Mouse (Mus musculus) neural tube, embryonic 12.5 days (tissue): Measurements from ENCODE around the gene Cobll1. TPM values are rescaled to one million over a fixed set of nuclear protein-coding genes. Genes with fewer than 3 reads are reported as not detected.

Experiments used
- ATAC-seq: fragments of 200-750 bp; cut with Nextera tagmentation; 2 replicates; pipeline ENCODE4 v1.8.0; 2017; ENCODE audit warnings: low read depth, mild to moderate bottlenecking, moderate TSS enrichment, moderate library complexity; ENCODE audit not compliant: low FRiP score
- H3K27ac ChIP-seq: fragments of 300-500 bp; sonication (generic); 2 replicates; pipeline ENCODE4 v1.5.1; 2016
- H3K27me3 ChIP-seq: fragments of 300-500 bp; sonication (generic); replicated peaks from 2 replicates; pipeline ENCODE4 v1.6.1; 2016; ENCODE audit warnings: mild to moderate bottlenecking
- H3K36me3 ChIP-seq: fragments of 300-500 bp; sonication (generic); 2 replicates; pipeline ENCODE4 v1.6.1; 2016; ENCODE audit warnings: mild to moderate bottlenecking
- H3K4me1 ChIP-seq: fragments of 300-500 bp; sonication (generic); 2 replicates; pipeline ENCODE4 v1.6.1; 2016
- H3K4me2 ChIP-seq: fragments of 300-500 bp; sonication (generic); replicated peaks from 2 replicates; pipeline ENCODE4 v1.6.1; 2016; ENCODE audit warnings: mild to moderate bottlenecking
- H3K4me3 ChIP-seq: fragments of 300-500 bp; sonication (generic); 2 replicates; pipeline ENCODE4 v1.5.1; 2016
- H3K9ac ChIP-seq: fragments of 300-500 bp; sonication (generic); 2 replicates; pipeline ENCODE4 v1.6.1; 2016; ENCODE audit warnings: mild to moderate bottlenecking
- H3K9me3 ChIP-seq: fragments of 300-500 bp; sonication (generic); 2 replicates; pipeline ENCODE4 v1.6.1; 2016; ENCODE audit warnings: mild to moderate bottlenecking
- WGBS: fragments of 180-500 bp; shearing (Covaris S2); methylation state at CpG from one replicate; pipeline ENCODE4 v1.1.7; 2016; 5-methylcytosine and 5-hydroxymethylcytosine counted together
- polyA plus RNA-seq: library from polyadenylated mRNA; unstranded; fragments of >200 nt; fragmentation: Nextera tagmentation; extraction: Ambion mirVana; gene quantifications from 2 replicates; pipeline ENCODE4 v1.2.1, GENCODE M21; 2016

Cobll1 gene
- polyA plus RNA-seq, 1 experiment from 2014 or later: 3.0 TPM

DNA sequence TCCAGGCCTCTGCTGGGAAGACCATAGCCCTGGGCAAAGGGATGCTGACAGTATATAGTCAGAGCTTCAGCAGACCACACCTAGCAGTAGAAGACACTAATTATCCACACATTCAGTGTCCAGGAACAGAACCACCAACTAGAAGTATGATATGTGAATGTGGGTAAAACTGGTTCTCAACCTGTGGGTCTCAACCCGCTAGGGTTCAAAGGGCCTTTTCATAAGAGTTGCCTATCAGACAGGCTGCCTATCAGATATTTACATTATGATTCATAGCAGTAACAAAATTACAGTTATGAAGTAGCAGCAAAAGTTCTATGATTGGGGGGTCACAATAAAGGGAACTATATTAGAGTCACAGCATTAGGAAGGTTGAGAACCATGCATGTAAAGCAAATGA lies 24.6 kb downstream of the Cobll1 start:
- WGBS: 93% methylated on average over 1 of the region's 1 CpGs
- Histone ChIP-seq H3K9me3 (no peaks in the 10 kb centered on the region), H3K9ac (no peak overlapping the region), H3K36me3 (no peaks in the 10 kb centered on the region), H3K4me1 (no peaks in the 10 kb centered on the region), H3K4me3 (no peak overlapping the region), H3K27ac (no peak overlapping the region), H3K4me2 (no peak overlapping the region), H3K27me3 (no peaks in the 10 kb centered on the region)
- ATAC-seq: no peak

DNA sequence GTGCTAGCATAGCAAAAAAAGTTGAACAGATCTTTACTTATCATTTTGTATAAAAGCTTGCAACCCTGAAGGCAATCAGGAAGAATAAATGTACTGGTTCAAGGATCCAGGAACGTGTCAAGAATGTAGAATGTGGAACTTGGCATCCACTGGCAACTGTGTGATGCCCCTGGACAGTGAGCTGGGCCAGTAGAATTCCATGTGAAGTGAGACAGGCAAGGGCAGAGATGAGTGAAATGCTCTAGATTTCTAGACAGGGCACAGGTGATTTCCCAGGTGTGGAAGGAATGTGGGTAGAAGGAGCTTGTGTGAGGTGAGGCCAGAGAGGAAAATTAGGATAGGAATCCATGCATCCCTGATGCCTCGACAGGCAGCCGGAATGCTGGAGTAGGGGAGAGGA lies 25.5 kb downstream of the Cobll1 start:
- no peak for ATAC-seq
- Histone ChIP-seq H3K4me1 (no peaks in the 10 kb centered on the region), H3K36me3 (no peaks in the 10 kb centered on the region), H3K27ac (no peak overlapping the region), H3K27me3 (no peaks in the 10 kb centered on the region), H3K9me3 (no peaks in the 10 kb centered on the region), H3K9ac (no peak overlapping the region), H3K4me3 (no peak overlapping the region), H3K4me2 (no peak overlapping the region)
- 89% methylated on average over 3 of the region's 3 CpGs for WGBS

DNA sequence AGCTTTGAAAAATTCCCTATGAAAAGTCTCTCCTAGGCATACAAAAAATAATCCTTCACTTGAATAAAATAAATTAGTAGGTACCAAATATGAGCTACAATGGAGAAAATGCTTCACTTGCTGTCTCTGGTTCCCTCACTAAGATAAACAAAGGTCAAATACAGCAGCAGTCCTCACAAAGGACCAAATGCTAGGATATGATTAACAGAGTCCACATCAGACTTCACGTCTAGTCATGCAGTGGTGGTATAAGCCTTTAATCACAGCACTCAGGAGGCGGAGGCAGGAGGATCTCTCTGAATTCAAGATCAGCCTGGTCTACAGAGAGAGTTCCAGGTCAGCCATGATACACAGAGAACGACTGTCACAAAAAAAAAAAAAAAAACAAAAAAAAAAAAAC lies 27.6 kb downstream of the Cobll1 start:
- no peaks in the 10 kb centered on the region for H3K4me1 ChIP-seq
- 86% methylated on average over 3 of the region's 3 CpGs for WGBS
- H3K4me3 ChIP-seq: no peak overlapping the region
- ATAC-seq: no peak
- H3K36me3 ChIP-seq: no peaks in the 10 kb centered on the region
- H3K27ac ChIP-seq: no peak overlapping the region
- H3K27me3 ChIP-seq: no peaks in the 10 kb centered on the region
- no peaks in the 10 kb centered on the region for H3K9me3 ChIP-seq
- no peak overlapping the region for H3K4me2 ChIP-seq
- H3K9ac ChIP-seq: no peak overlapping the region

DNA sequence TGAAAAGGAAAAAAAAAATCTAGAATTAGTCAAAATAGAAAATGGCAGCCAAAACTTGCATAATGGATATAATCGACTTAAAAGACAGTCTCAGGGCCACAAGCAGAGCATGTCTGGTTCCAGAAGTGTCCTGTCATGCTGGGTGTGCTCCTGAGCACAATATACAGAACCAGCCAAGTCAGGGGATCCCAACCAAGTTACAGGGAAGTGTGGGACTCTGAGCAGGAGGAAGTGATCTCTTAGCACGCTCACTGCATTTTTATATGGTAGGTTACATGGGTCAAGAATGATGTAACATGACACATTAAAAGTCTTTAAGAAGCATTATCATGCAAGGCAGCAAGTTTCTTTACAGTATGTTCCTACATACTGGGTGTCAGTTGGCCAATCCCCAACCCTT lies 31.5 kb downstream of the Cobll1 start:
- H3K9me3 ChIP-seq: no peaks in the 10 kb centered on the region
- no peak for ATAC-seq
- no peak overlapping the region for H3K4me2 ChIP-seq
- no peaks in the 10 kb centered on the region for H3K27me3 ChIP-seq
- no peak overlapping the region for H3K27ac ChIP-seq
- no peak overlapping the region for H3K4me3 ChIP-seq
- 82% methylated on average over 2 of the region's 2 CpGs for WGBS
- H3K9ac ChIP-seq: no peak overlapping the region
- H3K4me1 ChIP-seq: no peaks in the 10 kb centered on the region
- H3K36me3 ChIP-seq: no peaks in the 10 kb centered on the region

DNA sequence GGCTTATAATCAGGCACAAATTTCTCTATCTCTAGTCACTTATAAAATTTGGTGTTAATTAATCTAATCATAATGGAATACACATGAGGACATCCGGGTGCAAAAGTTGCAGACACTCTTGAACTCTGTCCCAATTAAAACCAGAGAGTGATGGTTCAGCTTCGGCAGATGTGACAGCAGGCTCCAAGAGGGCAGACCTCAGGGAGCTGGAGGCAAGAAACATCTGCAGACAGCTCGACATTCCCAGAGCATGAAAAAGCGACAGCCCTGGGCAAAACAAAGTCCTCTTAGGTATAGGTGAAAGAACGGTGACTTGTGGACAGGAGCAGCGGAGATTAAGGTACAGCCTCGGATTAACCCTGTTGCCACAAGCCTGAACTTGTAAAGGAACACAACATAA lies 35.5 kb downstream of the Cobll1 start:
- H3K27ac ChIP-seq: no peak overlapping the region
- H3K36me3 ChIP-seq: no peaks in the 10 kb centered on the region
- H3K4me2 ChIP-seq: no peak overlapping the region
- no peak for ATAC-seq
- H3K4me3 ChIP-seq: no peak overlapping the region
- no peaks in the 10 kb centered on the region for H3K4me1 ChIP-seq
- no peaks in the 10 kb centered on the region for H3K27me3 ChIP-seq
- H3K9ac ChIP-seq: no peak overlapping the region
- WGBS: 78% methylated on average over 7 of the region's 7 CpGs
- H3K9me3 ChIP-seq: no peaks in the 10 kb centered on the region

DNA sequence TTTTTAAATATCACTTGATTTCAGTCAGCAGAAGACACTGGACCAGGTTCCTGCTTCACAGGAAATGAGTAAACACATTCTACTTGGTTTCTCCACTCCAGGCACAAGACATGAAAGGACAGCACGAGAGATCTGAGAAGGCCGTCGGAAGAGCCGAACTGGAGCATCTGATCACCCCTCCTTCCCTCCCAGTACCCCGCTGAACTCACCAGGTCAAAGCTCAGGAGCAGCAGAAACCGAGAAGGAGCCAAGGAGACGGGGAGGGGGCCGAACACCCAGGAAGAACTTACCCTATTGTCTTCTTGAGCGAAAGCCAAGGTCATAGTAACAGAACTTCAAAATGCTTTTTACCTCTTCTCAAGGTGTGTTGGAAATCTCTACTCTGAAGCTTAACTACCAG lies 39.5 kb downstream of the Cobll1 start:
- H3K4me1 ChIP-seq: no peaks in the 10 kb centered on the region
- no peaks in the 10 kb centered on the region for H3K27me3 ChIP-seq
- no peak overlapping the region for H3K9ac ChIP-seq
- no peak overlapping the region for H3K4me3 ChIP-seq
- ATAC-seq: no peak
- no peak overlapping the region for H3K27ac ChIP-seq
- H3K36me3 ChIP-seq: no peaks in the 10 kb centered on the region
- no peaks in the 10 kb centered on the region for H3K9me3 ChIP-seq
- 85% methylated on average over 9 of the region's 9 CpGs for WGBS
- H3K4me2 ChIP-seq: no peak overlapping the region

DNA sequence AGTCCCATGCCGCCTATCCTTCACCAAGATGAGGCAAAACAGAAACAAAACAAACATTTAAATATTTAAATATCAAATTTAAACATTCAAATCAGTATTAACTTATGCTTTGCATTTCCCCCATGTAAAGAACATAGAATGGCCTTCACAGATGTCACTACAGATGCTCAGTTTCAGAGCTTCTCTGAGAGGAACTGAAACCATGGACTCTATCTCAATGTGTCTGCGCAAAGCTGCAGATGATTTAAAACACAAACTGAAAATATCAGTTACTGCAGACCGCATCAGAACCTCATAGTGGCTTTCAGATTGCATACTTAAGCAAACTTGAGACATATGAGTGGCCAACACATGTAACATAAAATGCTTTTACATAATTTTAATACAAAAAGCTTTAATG lies 40.6 kb downstream of the Cobll1 start:
- Histone ChIP-seq H3K27ac (no peak overlapping the region), H3K4me3 (no peak overlapping the region), H3K27me3 (no peaks in the 10 kb centered on the region), H3K9me3 (no peaks in the 10 kb centered on the region), H3K4me1 (no peaks in the 10 kb centered on the region), H3K4me2 (no peak overlapping the region), H3K9ac (no peak overlapping the region), H3K36me3 (no peaks in the 10 kb centered on the region)
- WGBS: 92% methylated on average over 3 of the region's 3 CpGs
- no peak for ATAC-seq

DNA sequence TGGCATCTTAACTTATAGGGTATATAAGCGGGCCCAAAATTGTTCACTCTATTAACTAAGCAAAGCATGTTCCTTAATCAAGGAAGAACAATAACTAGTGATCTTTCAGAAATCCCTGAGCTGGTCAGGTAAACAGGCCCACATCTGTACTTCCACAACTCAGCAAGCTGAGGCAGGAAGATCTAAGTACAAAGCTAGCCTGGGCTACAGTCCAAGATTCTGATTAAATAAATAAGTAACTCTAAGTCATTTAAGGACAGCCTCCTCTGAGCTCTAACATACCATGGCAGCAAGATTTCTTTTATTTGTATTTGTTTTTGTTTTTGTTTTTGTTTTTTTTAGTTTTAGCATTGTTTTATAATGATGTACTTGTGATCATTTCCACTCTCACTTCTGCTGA lies 42.2 kb downstream of the Cobll1 start:
- no peak overlapping the region for H3K9ac ChIP-seq
- 95% methylated on average over 1 of the region's 1 CpGs for WGBS
- no peaks in the 10 kb centered on the region for H3K9me3 ChIP-seq
- no peaks in the 10 kb centered on the region for H3K4me1 ChIP-seq
- no peaks in the 10 kb centered on the region for H3K27me3 ChIP-seq
- no peak overlapping the region for H3K4me3 ChIP-seq
- no peak overlapping the region for H3K4me2 ChIP-seq
- no peaks in the 10 kb centered on the region for H3K36me3 ChIP-seq
- no peak for ATAC-seq
- no peak overlapping the region for H3K27ac ChIP-seq

DNA sequence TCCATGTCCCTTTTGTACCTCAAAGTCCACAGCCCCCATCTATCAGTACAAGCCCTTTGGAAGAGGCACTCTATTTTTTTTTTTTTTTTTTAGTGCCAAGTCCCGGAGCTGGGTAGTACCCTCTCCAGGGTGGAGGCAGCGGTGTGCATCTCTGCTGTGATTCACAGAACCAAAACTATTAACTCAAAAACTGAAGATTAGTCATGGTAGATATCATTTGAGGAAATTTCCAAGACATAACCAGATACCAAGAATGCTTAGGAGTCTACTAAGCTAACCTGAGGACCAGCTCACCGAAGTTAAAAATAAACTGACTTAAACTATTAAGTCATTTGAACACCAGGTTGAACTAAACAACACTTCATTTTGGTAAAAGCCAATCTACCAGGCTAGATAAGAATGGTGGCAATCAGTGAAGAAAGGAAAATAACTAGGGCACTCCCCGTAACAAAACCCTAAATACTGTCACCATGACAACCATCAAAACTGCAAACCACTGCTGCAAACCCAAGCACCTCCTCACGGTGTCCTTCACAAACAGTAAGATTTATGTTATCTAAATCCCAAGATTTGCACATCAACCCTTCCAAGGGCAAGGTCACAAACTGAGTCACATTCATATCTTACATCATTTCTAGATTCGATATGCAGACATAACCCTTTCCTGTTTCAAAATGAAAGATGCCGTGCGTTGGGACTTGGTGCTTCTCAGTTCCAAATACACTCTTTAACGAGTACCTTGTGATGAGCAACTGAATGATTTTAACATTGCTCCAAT lies 43.8 kb downstream of the Cobll1 start:
- H3K4me3 ChIP-seq: no peak overlapping the region
- H3K27ac ChIP-seq: no peak overlapping the region
- H3K9me3 ChIP-seq: no peaks in the 10 kb centered on the region
- no peaks in the 10 kb centered on the region for H3K27me3 ChIP-seq
- no peaks in the 10 kb centered on the region for H3K4me1 ChIP-seq
- WGBS: 85% methylated on average over 9 of the region's 9 CpGs
- no peak overlapping the region for H3K4me2 ChIP-seq
- no peaks in the 10 kb centered on the region for H3K36me3 ChIP-seq
- ATAC-seq: no peak
- no peak overlapping the region for H3K9ac ChIP-seq

DNA sequence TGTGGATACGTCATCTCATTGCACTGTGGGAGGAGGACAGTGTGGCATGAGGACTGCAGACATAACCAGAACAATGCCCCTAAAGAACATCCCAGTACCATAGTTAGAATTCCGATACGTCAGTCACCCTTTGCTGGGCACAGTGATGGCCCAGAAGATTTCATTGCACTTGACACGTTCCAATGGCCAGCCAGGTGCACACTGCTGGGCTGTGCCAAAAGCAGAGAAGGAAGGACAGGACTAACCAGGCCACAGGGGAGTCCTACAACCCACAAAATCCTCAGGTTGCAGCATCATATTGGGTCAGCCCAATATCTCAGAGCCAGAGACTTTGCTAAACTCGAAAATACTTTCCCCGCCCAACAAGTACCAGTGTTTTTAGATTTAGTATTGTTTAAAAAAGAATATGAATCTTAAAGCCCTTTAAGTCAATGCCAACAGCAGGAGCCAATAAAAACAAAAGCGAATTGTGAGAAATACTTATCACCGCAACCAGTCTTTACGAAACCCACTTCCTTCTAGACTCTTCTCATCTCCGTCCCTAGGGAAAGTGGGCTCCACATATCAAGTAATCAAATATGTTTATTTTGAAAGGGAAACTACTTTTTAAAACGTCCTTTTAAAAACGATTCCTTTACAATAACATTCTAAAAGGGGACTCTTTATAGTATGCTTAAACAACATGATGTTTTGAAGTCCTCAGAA lies 46.0 kb downstream of the Cobll1 start:
- H3K27me3 ChIP-seq: no peaks in the 10 kb centered on the region
- no peaks in the 10 kb centered on the region for H3K9me3 ChIP-seq
- no peak overlapping the region for H3K27ac ChIP-seq
- no peak for ATAC-seq
- H3K4me3 ChIP-seq: no peak overlapping the region
- 0 out of 2 replicates have a peak, but pooled peaks cover 4% of the 10 kb centered on the region for H3K4me1 ChIP-seq
- no peaks in the 10 kb centered on the region for H3K36me3 ChIP-seq
- H3K4me2 ChIP-seq: no peak overlapping the region
- no peak overlapping the region for H3K9ac ChIP-seq
- 82% methylated on average over 12 of the region's 12 CpGs for WGBS

DNA sequence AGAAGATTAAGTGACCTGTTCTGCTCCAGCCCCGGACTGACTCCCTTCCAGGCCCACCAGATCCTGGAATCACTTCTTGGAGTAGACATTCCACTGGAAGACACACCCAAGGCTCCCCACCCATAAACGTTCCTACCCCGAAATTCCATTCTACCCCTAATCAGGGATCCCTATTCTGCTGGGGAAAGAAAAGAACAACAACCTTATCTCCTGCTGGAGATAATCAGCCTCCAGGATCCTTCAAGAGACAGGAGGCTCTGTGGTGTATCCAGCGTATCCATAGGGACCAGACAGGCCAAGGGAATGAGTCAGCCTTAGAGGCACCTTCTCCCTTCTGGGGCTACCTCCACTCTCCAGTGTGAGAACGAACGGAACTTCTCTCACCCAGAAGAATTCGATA lies 47.8 kb downstream of the Cobll1 start:
- H3K4me2 ChIP-seq: no peak overlapping the region
- H3K9ac ChIP-seq: no peak overlapping the region
- no peak overlapping the region for H3K27ac ChIP-seq
- no peak for ATAC-seq
- 80% methylated on average over 7 of the region's 7 CpGs for WGBS
- H3K27me3 ChIP-seq: no peaks in the 10 kb centered on the region
- H3K9me3 ChIP-seq: no peaks in the 10 kb centered on the region
- H3K4me3 ChIP-seq: no peak overlapping the region
- no peaks in the 10 kb centered on the region for H3K36me3 ChIP-seq
- H3K4me1 ChIP-seq: 0 out of 2 replicates have a peak, but pooled peaks cover 4% of the 10 kb centered on the region

DNA sequence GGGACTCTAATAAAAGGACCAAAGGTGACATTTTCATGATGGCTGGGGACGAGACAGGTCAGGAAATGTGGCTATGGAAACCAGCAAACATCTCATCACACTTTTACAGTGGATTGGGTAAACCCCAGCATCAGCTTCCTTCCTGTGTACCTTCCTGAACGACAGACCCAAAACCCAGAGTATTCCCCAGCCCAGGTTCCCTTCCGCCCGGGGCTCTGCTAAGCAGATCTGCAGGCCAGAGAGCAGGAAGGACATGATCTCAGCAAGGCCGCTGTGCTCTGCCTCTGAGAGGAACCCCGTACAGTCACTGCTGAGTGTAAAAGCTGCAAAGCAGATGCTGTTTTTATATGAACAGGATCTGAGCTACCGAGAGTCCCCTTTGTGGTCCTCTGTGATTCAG lies 49.9 kb downstream of the Cobll1 start:
- Histone ChIP-seq H3K27ac (no peak overlapping the region), H3K36me3 (no peaks in the 10 kb centered on the region), H3K9me3 (no peaks in the 10 kb centered on the region), H3K4me2 (no peak overlapping the region), H3K9ac (no peak overlapping the region), H3K4me3 (no peak overlapping the region), H3K4me1 (0 out of 2 replicates have a peak, but pooled peaks cover 4% of the 10 kb centered on the region), H3K27me3 (no peaks in the 10 kb centered on the region)
- no peak for ATAC-seq
- 70% methylated on average over 7 of the region's 7 CpGs for WGBS

DNA sequence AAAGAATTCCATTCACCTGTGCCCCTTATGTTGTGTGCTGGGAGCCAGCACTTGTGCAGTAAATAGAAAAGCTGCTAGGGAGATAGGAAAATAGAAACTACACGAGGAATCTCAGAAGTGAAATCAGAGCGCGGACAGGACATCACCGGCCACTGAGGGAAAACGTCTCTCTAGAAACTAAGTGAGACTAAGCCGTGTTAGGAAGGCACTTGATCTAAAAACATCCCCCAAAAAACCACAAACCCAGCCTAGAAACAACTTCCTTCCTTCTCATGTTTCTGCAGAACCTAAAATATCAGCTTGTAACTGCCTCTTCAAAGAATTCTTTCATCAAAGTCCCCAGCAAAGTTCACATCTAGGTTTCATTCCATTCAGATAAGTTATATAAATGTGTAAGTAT lies 50.6 kb downstream of the Cobll1 start:
- 83% methylated on average over 6 of the region's 6 CpGs for WGBS
- Histone ChIP-seq H3K9me3 (no peaks in the 10 kb centered on the region), H3K4me1 (0 out of 2 replicates have a peak, but pooled peaks cover 4% of the 10 kb centered on the region), H3K4me2 (no peak overlapping the region), H3K27me3 (no peaks in the 10 kb centered on the region), H3K4me3 (no peak overlapping the region), H3K27ac (no peak overlapping the region), H3K9ac (no peak overlapping the region), H3K36me3 (no peaks in the 10 kb centered on the region)
- no peak for ATAC-seq
